Mouse (Mus musculus) CH12.LX (cell line): ENCODE data around the gene Parp1. TPM values are rescaled to one million over a fixed set of nuclear protein-coding genes. Genes with fewer than 3 reads are reported as not detected.
A peak's percentile ranks its signal among the peaks of the same experiment; 100 is the strongest.
"Not testable (repeated sequence)": the region's sequence is repeated elsewhere in the genome, so short reads cannot be mapped to it uniquely, and the experiment has no call there.

Experiments
- DNase-seq: peaks from one replicate; pipeline ENCODE4 v3.0.0-alpha.2; 2013; ENCODE audit errors: extremely low read depth
- H3K27ac ChIP-seq: 2 replicates; pipeline ENCODE4 v1.5.1; 2012; ENCODE audit warnings: low read depth, mild to moderate bottlenecking, control low read depth, moderate library complexity; ENCODE audit not compliant: insufficient read depth
- H3K27me3 ChIP-seq: replicated peaks from 2 replicates; pipeline ENCODE3; 2012; ENCODE audit warnings: inconsistent platforms
- H3K36me3 ChIP-seq, 2 experiments: replicated peaks in 1 of 2; 2 replicates each; pipeline versions ENCODE3 to v1.6.1; 2012; ENCODE audit warnings: inconsistent platforms in 1 of 2, low read length in 1 of 2, mild to moderate bottlenecking in 1 of 2, mixed read lengths in 1 of 2, moderate library complexity in 1 of 2; ENCODE audit not compliant: control insufficient read depth in 1 of 2, insufficient read depth in 1 of 2
- H3K4me1 ChIP-seq, 2 experiments: 2 replicates each; pipeline ENCODE4 v1.6.1; 2012; ENCODE audit warnings: inconsistent platforms in 1 of 2, moderate library complexity in 1 of 2; ENCODE audit not compliant: insufficient read depth in 2 of 2, control insufficient read depth in 1 of 2
- H3K4me2 ChIP-seq: 2 replicates; pipeline ENCODE4 v1.6.1; 2012; ENCODE audit warnings: low read depth, mild to moderate bottlenecking, control low read depth; ENCODE audit not compliant: poor library complexity, insufficient read depth, severe bottlenecking
- H3K4me3 ChIP-seq, 3 experiments: fragments of 150-350 bp in 1 of 3; sonication (generic) in 1 of 3; replicated peaks in 1 of 3; 2 replicates each; pipeline versions ENCODE3 to v1.5.1; 2011 to 2012; ENCODE audit warnings: low read depth in 2 of 3, low read length in 2 of 3, mild to moderate bottlenecking in 2 of 3, moderate library complexity in 2 of 3, control low read depth in 1 of 3, improper control_type of control experiment in 1 of 3, inconsistent platforms in 1 of 3, mixed read lengths in 1 of 3; ENCODE audit not compliant: poor library complexity in 1 of 3
- H3K79me2 ChIP-seq: replicated peaks from 2 replicates; pipeline ENCODE4 v1.6.1; 2012; ENCODE audit warnings: mild to moderate bottlenecking, moderate library complexity; ENCODE audit not compliant: control insufficient read depth, poor library complexity, insufficient read depth, severe bottlenecking; ENCODE audit errors: extremely low read depth
- H3K9ac ChIP-seq: 2 replicates; pipeline ENCODE4 v1.6.1; 2012; ENCODE audit warnings: low read depth, mild to moderate bottlenecking, control low read depth, moderate library complexity; ENCODE audit not compliant: insufficient read depth
- H3K9me3 ChIP-seq: replicated peaks from 2 replicates; pipeline ENCODE3; 2012; ENCODE audit warnings: low read length, inconsistent platforms, mixed read lengths
- BHLHE40 ChIP-seq: IDR thresholded peaks from 2 replicates; pipeline ENCODE4 v1.6.1; 2011; ENCODE audit warnings: mild to moderate bottlenecking, low read depth, low read length, improper control_type of control experiment
- CHD2 ChIP-seq: IDR thresholded peaks from 2 replicates; pipeline ENCODE4 v1.6.1; 2011; ENCODE audit warnings: low read length, improper control_type of control experiment
- CTCF ChIP-seq, 2 experiments: IDR thresholded peaks in 1 of 2; conservative IDR thresholded peaks in 1 of 2; 2 replicates each; pipeline ENCODE4 v1.5.1; 2011 to 2012; ENCODE audit warnings: low read depth in 2 of 2, low read length in 2 of 2, improper control_type of control experiment in 1 of 2, inconsistent platforms in 1 of 2, mild to moderate bottlenecking in 1 of 2, moderate library complexity in 1 of 2
- E2F4 ChIP-seq: IDR thresholded peaks from 2 replicates; pipeline ENCODE4 v1.6.1; 2011; ENCODE audit warnings: low read depth, low read length, improper control_type of control experiment; ENCODE audit not compliant: insufficient replicate concordance
- ELF1 ChIP-seq: IDR thresholded peaks from 2 replicates; pipeline ENCODE4 v1.6.1; 2014; ENCODE audit warnings: low read depth, mild to moderate bottlenecking, inconsistent platforms, low read length, improper control_type of control experiment
- ETS1 ChIP-seq: conservative IDR thresholded peaks from 2 replicates; pipeline ENCODE4 v1.6.1; 2012; ENCODE audit warnings: low read depth, mild to moderate bottlenecking, inconsistent platforms, low read length, improper control_type of control experiment, moderate library complexity
- GABPA ChIP-seq: IDR thresholded peaks from 2 replicates; pipeline ENCODE4 v1.6.1; 2012; ENCODE audit warnings: low read depth, low read length, improper control_type of control experiment, inconsistent platforms; ENCODE audit not compliant: insufficient replicate concordance
- HCFC1 ChIP-seq: IDR thresholded peaks from 2 replicates; pipeline ENCODE4 v1.6.1; 2012; ENCODE audit warnings: low read depth, mild to moderate bottlenecking, inconsistent platforms, low read length, improper control_type of control experiment
- IRF4 ChIP-seq: IDR thresholded peaks from 2 replicates; pipeline ENCODE4 v1.6.1; 2014; ENCODE audit warnings: low read depth, mild to moderate bottlenecking, inconsistent platforms, low read length, improper control_type of control experiment
- JUN ChIP-seq: IDR thresholded peaks from 2 replicates; pipeline ENCODE4 v1.6.1; 2011; ENCODE audit warnings: low read depth, mild to moderate bottlenecking, low read length, improper control_type of control experiment, moderate library complexity; ENCODE audit not compliant: insufficient read depth
- JUND ChIP-seq: conservative IDR thresholded peaks from 2 replicates; pipeline ENCODE4 v1.6.1; 2011; ENCODE audit warnings: low read depth, low read length, improper control_type of control experiment
- MAFK ChIP-seq: IDR thresholded peaks from 2 replicates; pipeline ENCODE4 v1.6.1; 2011; ENCODE audit warnings: low read length, improper control_type of control experiment; ENCODE audit not compliant: insufficient replicate concordance
- MAX ChIP-seq: IDR thresholded peaks from 2 replicates; pipeline ENCODE4 v1.6.1; 2011; ENCODE audit warnings: low read length, improper control_type of control experiment
- MEF2A ChIP-seq: IDR thresholded peaks from 2 replicates; pipeline ENCODE4 v1.6.1; 2014; ENCODE audit warnings: low read depth, mild to moderate bottlenecking, inconsistent platforms, low read length, improper control_type of control experiment, borderline replicate concordance
- MYC ChIP-seq: IDR thresholded peaks from 2 replicates; pipeline ENCODE4 v1.6.1; 2011; ENCODE audit warnings: low read depth, mild to moderate bottlenecking, improper control_type of control experiment, low read length
- NELFE ChIP-seq: IDR thresholded peaks from 2 replicates; pipeline ENCODE4 v1.6.1; 2011; ENCODE audit warnings: low read depth, low read length, improper control_type of control experiment
- NRF1 ChIP-seq: IDR thresholded peaks from 2 replicates; pipeline ENCODE4 v1.6.1; 2014; ENCODE audit warnings: low read depth, mild to moderate bottlenecking, inconsistent platforms, low read length, improper control_type of control experiment, moderate library complexity
- PAX5 ChIP-seq: IDR thresholded peaks from 2 replicates; pipeline ENCODE4 v1.6.1; 2012; ENCODE audit warnings: low read length, inconsistent platforms, mixed read lengths
- POLR2A ChIP-seq: IDR thresholded peaks from 2 replicates; pipeline ENCODE4 v1.6.1; 2011; ENCODE audit warnings: low read depth, mild to moderate bottlenecking, improper control_type of control experiment, low read length
- POLR2AphosphoS2 ChIP-seq: IDR thresholded peaks from 2 replicates; pipeline ENCODE4 v1.6.1; 2011; ENCODE audit warnings: low read depth, low read length, improper control_type of control experiment
- RAD21 ChIP-seq: IDR thresholded peaks from 2 replicates; pipeline ENCODE4 v1.6.1; 2011; ENCODE audit warnings: low read depth, mild to moderate bottlenecking, low read length, improper control_type of control experiment, moderate library complexity
- SIN3A ChIP-seq: IDR thresholded peaks from 2 replicates; pipeline ENCODE4 v1.6.1; 2012; ENCODE audit warnings: low read length, improper control_type of control experiment, inconsistent platforms
- SMC3 ChIP-seq: IDR thresholded peaks from 2 replicates; pipeline ENCODE4 v1.6.1; 2011; ENCODE audit warnings: low read depth, low read length, improper control_type of control experiment
- TBP ChIP-seq: conservative IDR thresholded peaks from 2 replicates; pipeline ENCODE4 v1.6.1; 2011; ENCODE audit warnings: low read depth, low read length, improper control_type of control experiment
- USF2 ChIP-seq: conservative IDR thresholded peaks from 2 replicates; pipeline ENCODE4 v1.6.1; 2011; ENCODE audit warnings: low read depth, low read length, improper control_type of control experiment
- ZC3H11A ChIP-seq: IDR thresholded peaks from 2 replicates; pipeline ENCODE4 v1.6.1; 2012; ENCODE audit warnings: low read depth, mild to moderate bottlenecking, inconsistent platforms, low read length, improper control_type of control experiment
- ZKSCAN1 ChIP-seq: IDR thresholded peaks from 2 replicates; pipeline ENCODE4 v1.6.1; 2012; ENCODE audit warnings: low read depth, inconsistent platforms, low read length, improper control_type of control experiment, borderline replicate concordance
- ZMIZ1 ChIP-seq: IDR thresholded peaks from 2 replicates; pipeline ENCODE4 v1.6.1; 2012; ENCODE audit warnings: low read depth, mild to moderate bottlenecking, inconsistent platforms, low read length, improper control_type of control experiment
- dilution Hi-C: fragments of 300-500 bp; cut with MboI; formaldehyde crosslinking; loops from 2 replicates; pipeline ENCODE4 v1.14.3; 2020; ENCODE audit warnings: low sequenced_read_pairs; ENCODE audit not compliant: extremely low pct_unique_long_range_greater_than_20kb, extremely low pct_ligation_motif_present
- in situ Hi-C: fragments of 300-500 bp; cut with MboI; formaldehyde crosslinking; loops from 3 replicates; pipeline ENCODE4 v1.14.3; 2019; ENCODE audit warnings: low sequenced_read_pairs, low pct_ligation_motif_present, low pct_unique_long_range_greater_than_20kb, mixed read lengths
- polyA plus RNA-seq: library from polyadenylated mRNA; unstranded; fragments of >175 nt; gene quantifications from 2 replicates; pipeline ENCODE4 v1.2.1, GENCODE M21; 2012; ENCODE audit warnings: low read depth; ENCODE audit not compliant: insufficient read length
- total RNA-seq, 2 experiments: library from RNA; depleted of rRNA; stranded (reverse); fragments of 300-350 nt in 1 of 2; fragments of >200 nt in 1 of 2; gene quantifications; 2 replicates each; pipeline ENCODE4 v1.2.3; 2012 to 2014

Gene Parp1
- total and polyA plus RNA-seq, 3 experiments = 310 to 313 (median 310) TPM

DNA sequence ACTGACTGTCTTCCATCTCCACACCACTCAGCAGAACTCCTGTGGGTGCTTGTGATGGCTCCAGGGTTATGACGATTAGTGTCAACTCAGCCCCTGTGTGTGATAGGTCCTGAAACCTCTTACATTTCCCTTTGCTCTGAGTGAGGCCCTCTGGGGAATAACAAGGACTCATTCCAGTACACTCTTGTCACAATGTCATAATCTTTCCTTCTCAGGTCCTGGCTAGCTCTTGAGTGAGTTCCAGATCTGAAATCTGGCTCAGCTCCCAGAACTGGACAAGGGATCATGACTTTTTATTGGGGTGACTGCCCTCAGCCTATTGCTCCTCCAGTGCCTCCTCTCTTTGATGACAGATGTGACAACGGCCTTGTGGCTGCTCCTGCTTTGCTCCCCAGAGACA, 57.4 kb downstream of the Parp1 start (continued):
- no peak for TF ChIP-seq PAX5
- TF ChIP-seq, all 38 proteins: peak for 16

- H3K27me3 ChIP-seq, H3K79me2 ChIP-seq, dilution Hi-C loops, H3K9ac ChIP-seq, in situ Hi-C loops, H3K9me3 ChIP-seq, H3K4me2 ChIP-seq, H3K4me3 ChIP-seq, H3K36me3 ChIP-seq, DNase-seq, H3K27ac ChIP-seq: not testable (repeated sequence)
- H3K4me1 ChIP-seq = peaks cover 5 to 20% of the 10 kb centered on the region in 2 experiments; a peak in 3 of 4 replicates
Observed at GRCm38 (mm10) chr1:180637796-180638195, 69.1 kb downstream of the Parp1 start.

DNA sequence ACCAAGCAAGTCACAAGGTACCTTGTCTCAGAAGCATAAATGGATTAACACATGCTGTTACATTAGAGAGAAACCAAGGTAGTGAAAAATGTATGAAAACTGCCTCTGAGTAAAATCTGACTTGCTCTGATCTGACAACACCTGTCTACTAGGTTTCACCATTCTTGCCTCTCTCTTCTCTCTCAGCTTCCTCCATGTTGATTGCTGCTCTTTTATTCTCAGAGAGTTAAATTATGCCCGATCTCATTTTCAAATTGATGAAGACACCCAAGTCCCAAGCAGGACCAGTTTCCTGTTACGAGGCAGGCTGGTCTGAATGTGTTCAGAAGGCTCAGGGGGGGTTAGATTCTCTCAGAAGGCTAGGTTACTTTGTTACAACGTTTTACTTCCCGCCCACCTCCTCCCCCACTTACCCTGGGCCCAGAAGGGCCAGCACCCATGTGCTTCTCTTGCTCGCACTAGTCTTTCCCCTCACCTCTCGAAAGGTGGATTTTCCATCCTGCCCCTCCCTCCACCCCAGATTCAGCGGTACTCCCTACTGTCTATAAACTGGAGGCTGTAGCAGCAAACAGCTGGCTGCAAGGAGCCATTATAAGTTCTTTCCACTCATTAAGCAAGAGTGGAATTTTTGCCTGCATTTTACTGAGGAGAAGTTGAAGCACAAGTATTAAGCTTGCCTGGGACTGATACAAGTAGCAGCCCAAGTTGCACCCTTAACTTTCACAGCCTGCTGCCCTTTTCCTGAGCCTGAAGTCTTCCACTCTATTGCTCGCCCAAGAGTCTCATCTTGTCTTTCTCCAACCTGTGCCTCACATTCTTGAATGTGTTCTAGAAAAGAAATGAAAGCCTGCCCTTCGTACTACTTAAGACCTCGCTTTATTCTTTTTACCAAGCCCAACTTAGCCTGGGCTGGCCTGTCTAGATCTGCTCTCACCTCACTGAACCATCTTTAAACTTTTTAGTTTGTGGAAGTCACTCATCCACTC, 71.0 kb downstream of the Parp1 start:
- peak overlapping the region; percentile 67 for H3K27ac ChIP-seq
- no peaks in the 10 kb centered on the region for H3K27me3 ChIP-seq
- peaks cover 2% of the 10 kb centered on the region for H3K9me3 ChIP-seq
- DNase-seq = peak; percentile 79
- H3K9ac ChIP-seq = peak overlapping the region; percentile 77
- peaks cover 10% of the 10 kb centered on the region for H3K79me2 ChIP-seq
- peaks cover 9 to 33% of the 10 kb centered on the region in 2 experiments for H3K4me1 ChIP-seq
- H3K4me2 ChIP-seq = peak overlapping the region; percentile 92
- dilution Hi-C loops (no loop called here), in situ Hi-C loops (no loop called here)
- peak overlapping the region; percentile 86 to 98 (median 89) for H3K4me3 ChIP-seq
- peaks cover 0 to 12% of the 10 kb centered on the region in 2 experiments for H3K36me3 ChIP-seq
- TF ChIP-seq ELF1 (no peak), SMC3 (peak; percentile 5; the same call in 1 of the 2 replicates), HCFC1 (peak; percentile 20; the same call in 1 of the 2 replicates), USF2 (no peak), E2F4 (peak; percentile 14; the same call in 1 of the 2 replicates), JUND (no peak; the same call in 1 of the 2 replicates), GABPA (no peak), ETS1 (peak; percentile 24), CHD2 (peak; percentile 33; the same call in 1 of the 2 replicates), MYC (peak; percentile 97), IRF4 (no peak; the same call in 1 of the 2 replicates), POLR2AphosphoS2 (no peak; the same call in 1 of the 2 replicates), ZC3H11A (no peak), BHLHE40 (no peak), ZMIZ1 (no peak), POLR2A (peak; percentile 70), JUN (0 out of 2 replicates have a peak, but pooled peaks have one; percentile 15), RAD21 (no peak), NELFE (peak; percentile 46; the same call in 1 of the 2 replicates), SIN3A (peak; percentile 85), MAX (peak; percentile 87), MAFK (no peak), CTCF (conservative IDR thresholded peaks at IDR 0.05 in 1 of 2, IDR thresholded peaks at IDR 0.05 in 1 of 2; ENCODE audit: low read depth in 2 of 2, low read length in 2 of 2) (no peak), TBP (no peak), NRF1 (no peak), ZKSCAN1 (no peak), MEF2A (no peak)
